Mouse (Mus musculus) kidney, adult 2 months (tissue): ENCODE measurements around the gene Trp53.
"Not testable (repeated sequence)": the region's sequence is repeated elsewhere in the genome, so short reads cannot be mapped to it uniquely, and the experiment has no call there.

Experiments used
- CTCF ChIP-seq: fragments of 200-500 bp; conservative IDR thresholded peaks from 2 replicates; pipeline ENCODE4 v1.5.1; 2011; ENCODE audit warnings: low read depth, mild to moderate bottlenecking, control low read depth, low read length, moderate library complexity, mixed read lengths; ENCODE audit not compliant: insufficient read depth, insufficient read length
- POLR2A ChIP-seq: fragments of 200-500 bp; IDR thresholded peaks from one replicate; pipeline ENCODE4 v1.6.1; 2011; ENCODE audit warnings: low read depth, low read length, control low read depth

DNA sequence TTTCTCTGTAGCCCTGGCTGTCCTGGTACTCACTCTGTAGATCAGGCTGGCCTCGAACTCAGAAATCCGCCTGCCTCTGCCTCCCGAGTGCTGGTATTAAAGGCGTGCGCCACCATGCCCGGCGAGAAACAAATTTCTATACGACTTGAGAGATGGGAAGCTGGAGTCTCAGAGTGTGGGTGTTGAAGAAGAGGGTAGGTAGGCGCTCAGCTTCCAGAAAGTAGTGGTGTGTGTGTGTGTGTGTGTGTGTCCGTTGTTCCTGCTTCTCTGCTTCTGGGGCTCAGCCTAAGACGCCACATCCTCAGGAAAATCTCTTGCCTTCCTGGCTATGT, 34.1 kb downstream of the Trp53 start:
- not testable (repeated sequence) for TF ChIP-seq POLR2A, CTCF
